14 mouse cellular contexts compared by ENCODE assay signal in genomic region chr9:63682301-63682700, GRCm38 (mm10).
A peak's percentile ranks its signal among the peaks of the same experiment; 100 is the strongest.
DNase-seq lines count a peak whose midpoint lies in the region; ATAC-seq and TF ChIP-seq lines count a peak whose summit lies in the region.
"Had no signal": no experiment of that assay in that cellular context is flagged by ENCODE, and none has a peak within 500 bp of the region (broad histone marks: within the 10 kb centered on the region; RNA-seq: fewer than 3 reads in every experiment).

No protein-coding gene starts in this region.

- H3K4me1 ChIP-seq in embryonic facial prominence, embryonic 12.5 days, result peaks cover 11% of the 10 kb centered on the region
- peaks cover 25% of the 10 kb centered on the region for H3K4me1 ChIP-seq in embryonic facial prominence, embryonic 10.5 days
- peaks cover 30% of the 10 kb centered on the region for H3K4me1 ChIP-seq in kidney, embryonic 16.5 days (ENCODE audit: insufficient read depth, low read length)
- peaks cover 6% of the 10 kb centered on the region; the same call in 1 of the 2 replicates for H3K4me1 ChIP-seq in stomach, postnatal 0 days (replicated peaks; ENCODE audit: control insufficient read depth, insufficient read depth)

- H3K27me3 ChIP-seq in embryonic facial prominence, embryonic 12.5 days, result no peaks in the 10 kb centered on the region
- no peaks in the 10 kb centered on the region for H3K27me3 ChIP-seq in embryonic facial prominence, embryonic 10.5 days (replicated peaks; ENCODE audit: low read depth, poor library complexity, severe bottlenecking)
- no peaks in the 10 kb centered on the region for H3K27me3 ChIP-seq in kidney, embryonic 16.5 days (ENCODE audit: insufficient read depth, low read length)
- no peaks in the 10 kb centered on the region for H3K27me3 ChIP-seq in stomach, postnatal 0 days (ENCODE audit: control insufficient read depth, insufficient read depth, low read length)

- H3K9ac ChIP-seq in embryonic facial prominence, embryonic 12.5 days, result no peak overlapping the region
- H3K9ac ChIP-seq in kidney, embryonic 16.5 days (replicated peaks; ENCODE audit: low read length), result peak overlapping the region; percentile 17; the same call in 1 of the 2 replicates
- no peak overlapping the region for H3K9ac ChIP-seq in stomach, postnatal 0 days (ENCODE audit: low read length)

- H3K4me2 ChIP-seq in embryonic facial prominence, embryonic 12.5 days (replicated peaks), result no peak overlapping the region
- no peak overlapping the region for H3K4me2 ChIP-seq in kidney, embryonic 16.5 days (replicated peaks; ENCODE audit: low read depth, low read length)
- H3K4me2 ChIP-seq in stomach, postnatal 0 days (replicated peaks; ENCODE audit: low read depth), result no peak overlapping the region

- TF ChIP-seq CTCF in stomach, postnatal 0 days (IDR thresholded peaks at IDR 0.05; ENCODE audit: low read depth), result no peak

- no peaks in the 10 kb centered on the region for H3K36me3 ChIP-seq in embryonic facial prominence, embryonic 12.5 days
- peaks cover 20% of the 10 kb centered on the region for H3K36me3 ChIP-seq in embryonic facial prominence, embryonic 10.5 days (replicated peaks)
- H3K36me3 ChIP-seq in kidney, embryonic 16.5 days (ENCODE audit: insufficient read depth, low read length), result no peaks in the 10 kb centered on the region
- no peaks in the 10 kb centered on the region for H3K36me3 ChIP-seq in stomach, postnatal 0 days (ENCODE audit: control insufficient read depth, insufficient read depth, low read length)

- 80% methylated on average over 9 of the region's 9 CpGs for WGBS in embryonic facial prominence, embryonic 12.5 days
- WGBS in embryonic facial prominence, embryonic 10.5 days, result 86% methylated on average over 9 of the region's 9 CpGs
- 69% methylated on average over 9 of the region's 9 CpGs for WGBS in kidney, embryonic 16.5 days
- WGBS in stomach, postnatal 0 days, result 50% methylated on average over 9 of the region's 9 CpGs

- intact Hi-C loops in left cerebral cortex, postnatal 36 days (cut with DNase I), result no loop called here

- no peak overlapping the region for H3K27ac ChIP-seq in embryonic facial prominence, embryonic 12.5 days
- no peak overlapping the region for H3K27ac ChIP-seq in embryonic facial prominence, embryonic 10.5 days (replicated peaks)
- no peak overlapping the region for H3K27ac ChIP-seq in kidney, embryonic 16.5 days (ENCODE audit: low read length)
- no peak overlapping the region for H3K27ac ChIP-seq in stomach, postnatal 0 days (replicated peaks)
- H3K27ac ChIP-seq: forebrain, embryonic 10.5 days had no signal

- TF ChIP-seq EP300 in stomach, postnatal 0 days (optimal IDR thresholded peaks at IDR 0.05), result no peak

- DNase-seq in embryonic facial prominence, embryonic 10.5 days (ENCODE audit: low spot score), result no peak
- no peak for DNase-seq in kidney, adult 8-10 months
- DNase-seq in lung, postnatal 4 days, result peak; percentile 44 to 68
- no peak for DNase-seq in lung, postnatal 36 days
- DNase-seq in stomach, postnatal 0 days (ENCODE audit: low spot score), result peak; percentile 45
- no peak for DNase-seq in left cerebral cortex, postnatal 36 days (ENCODE audit: low spot score in 2 of 2)
- DNase-seq: adrenal gland, postnatal 14 days; cerebellum, postnatal 10 days; heart, postnatal 36 days; left cerebral cortex, postnatal 4 days; thymus, postnatal 4 days had no signal

- no peak overlapping the region for H3K4me3 ChIP-seq in embryonic facial prominence, embryonic 12.5 days
- no peak overlapping the region for H3K4me3 ChIP-seq in embryonic facial prominence, embryonic 10.5 days
- H3K4me3 ChIP-seq in kidney, embryonic 16.5 days (ENCODE audit: low read length), result no peak overlapping the region
- no peak overlapping the region for H3K4me3 ChIP-seq in stomach, postnatal 0 days (ENCODE audit: low read depth, low read length)
- H3K4me3 ChIP-seq: forebrain, embryonic 10.5 days had no signal

- peak; percentile 6; the same call in 1 of the 2 replicates for ATAC-seq in embryonic facial prominence, embryonic 12.5 days (ENCODE audit: insufficient number of reproducible peaks, insufficient read depth, low FRiP score, low TSS enrichment)
- 0 out of 2 replicates have a peak, but pooled peaks have one; percentile 57 for ATAC-seq in kidney, embryonic 16.5 days (ENCODE audit: low FRiP score, low TSS enrichment)
- peak; percentile 41; the same call in 1 of the 2 replicates for ATAC-seq in stomach, postnatal 0 days (ENCODE audit: low FRiP score, low TSS enrichment)

- H3K9me3 ChIP-seq in embryonic facial prominence, embryonic 12.5 days, result no peaks in the 10 kb centered on the region
- no peaks in the 10 kb centered on the region for H3K9me3 ChIP-seq in embryonic facial prominence, embryonic 10.5 days
- no peaks in the 10 kb centered on the region for H3K9me3 ChIP-seq in kidney, embryonic 16.5 days (ENCODE audit: low read length)
- H3K9me3 ChIP-seq in stomach, postnatal 0 days (ENCODE audit: control insufficient read depth, low read length), result no peaks in the 10 kb centered on the region

Comparison
In these comparisons a context has a peak if more than half of its experiments do, and no peak if none do; other contexts are left out.
1. DNase-seq: peak in lung, postnatal 4 days (2 of 2) and stomach, postnatal 0 days (single experiment); none in embryonic facial prominence, embryonic 10.5 days (single experiment), kidney, adult 8-10 months (0 of 2), lung, postnatal 36 days (single experiment) and left cerebral cortex, postnatal 36 days (0 of 2).
2. ATAC-seq: peak in every context shown above with its lines; median percentile 57 in kidney, embryonic 16.5 days; 41 in stomach, postnatal 0 days; 6 in embryonic facial prominence, embryonic 12.5 days.